Mouse (Mus musculus): Measurements from ENCODE around the gene Vmn1r185.
"Not testable (repeated sequence)": the region's sequence is repeated elsewhere in the genome, so short reads cannot be mapped to it uniquely, and the experiment has no call there.

Vmn1r185 gene

DNA sequence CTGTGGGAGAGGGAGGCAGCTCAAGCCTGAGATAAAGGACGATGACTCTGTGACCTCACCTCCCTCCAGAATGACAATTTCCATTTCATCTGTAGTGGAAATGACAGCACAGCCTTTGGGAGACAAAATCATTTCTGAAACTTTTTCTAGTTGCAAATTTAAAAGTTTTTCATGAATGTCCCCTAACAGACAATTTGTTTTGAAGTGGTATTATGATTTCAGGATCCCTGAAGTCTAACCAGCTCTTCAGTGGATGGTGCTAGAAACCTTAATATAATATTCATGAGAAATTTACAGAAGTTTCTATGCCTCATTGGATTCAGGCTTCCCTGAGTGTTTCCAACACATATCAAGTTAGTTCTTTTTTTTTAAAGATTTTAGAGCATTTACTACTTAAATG, at the start of gene Vmn1r185:
Gene Vmn1r185, minus strand, starts transcription at position 101 of the 400 bp plus-strand sequence.
- DNase-seq (ENCODE audit: low spot score), result not testable (repeated sequence)

- DNase-seq (ENCODE audit: low spot score), result not testable (repeated sequence)
Observed at GRCm38 (mm10) chr7:26667466-26667865, 49.2 kb upstream of the Vmn1r185 start.

DNA sequence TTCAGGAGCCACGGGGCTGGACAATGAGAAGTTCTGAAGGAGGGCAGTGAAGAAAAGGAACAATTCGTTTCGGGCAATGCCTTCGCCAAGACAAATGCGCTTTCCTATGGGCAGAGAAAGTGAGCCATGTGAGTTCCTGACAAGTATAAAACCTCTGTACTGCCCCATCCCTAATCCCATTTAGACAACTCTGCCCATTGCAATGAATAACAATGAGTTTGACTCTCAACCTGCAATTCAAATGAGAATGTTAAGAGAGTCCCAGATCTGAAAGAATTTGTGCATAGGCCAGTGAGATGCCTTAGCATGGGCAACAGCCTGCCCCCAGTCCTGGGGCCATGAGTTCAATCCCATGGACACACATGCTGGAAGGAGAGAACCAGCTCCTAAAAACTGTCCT, 47.7 kb upstream of the Vmn1r185 start:
- DNase-seq (ENCODE audit: low spot score), result no peak

GRCm38 (mm10) chr7:26589774-26590173, 28.5 kb downstream of the Vmn1r185 start:
- DNase-seq (ENCODE audit: low spot score), result no peak

- no peak for DNase-seq (ENCODE audit: low spot score)
Observed at GRCm38 (mm10) chr7:26589077-26589476, 29.2 kb downstream of the Vmn1r185 start.

Measured in urinary bladder, postnatal 10 days (tissue).